ENCODE assay signal across 9 mouse cellular contexts in the genomic region with DNA sequence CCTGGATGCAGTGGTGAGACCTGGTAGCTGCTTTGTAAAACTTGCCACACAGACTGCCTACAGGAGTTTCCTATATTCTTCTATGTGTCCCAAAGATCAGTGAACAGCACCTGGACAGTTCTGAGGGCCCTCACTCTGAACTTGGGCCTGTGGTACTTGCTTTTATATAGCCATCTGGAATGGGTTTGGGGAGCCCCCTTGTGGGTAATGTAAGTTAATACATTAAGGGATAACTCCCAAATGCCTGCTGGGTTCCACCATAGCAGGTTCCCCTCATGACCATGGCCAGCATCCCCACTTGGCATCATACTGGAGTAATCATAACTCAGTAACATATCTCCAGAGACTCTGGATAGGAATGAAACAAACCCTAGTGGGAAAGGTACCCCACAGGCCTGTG. TPM values are rescaled to one million over a fixed set of nuclear protein-coding genes. Genes with fewer than 3 reads are reported as not detected.
DNase-seq lines count a peak whose midpoint lies in the region; ATAC-seq lines count a peak whose summit lies in the region.
"Had no signal": no experiment of that assay in that cellular context is flagged by ENCODE, and none has a peak within 500 bp of the region (broad histone marks: within the 10 kb centered on the region; RNA-seq: fewer than 3 reads in every experiment).

No protein-coding gene starts in this region.

- H3K9me3 ChIP-seq in kidney, embryonic 16.5 days (ENCODE audit: low read length): no peaks in the 10 kb centered on the region
- no peaks in the 10 kb centered on the region for H3K9me3 ChIP-seq in embryonic facial prominence, embryonic 12.5 days
- no peaks in the 10 kb centered on the region for H3K9me3 ChIP-seq in hindbrain, embryonic 13.5 days

- no peaks in the 10 kb centered on the region for H3K27me3 ChIP-seq in kidney, embryonic 16.5 days (ENCODE audit: insufficient read depth, low read length)
- H3K27me3 ChIP-seq in embryonic facial prominence, embryonic 12.5 days: no peaks in the 10 kb centered on the region
- H3K27me3 ChIP-seq in hindbrain, embryonic 13.5 days: no peaks in the 10 kb centered on the region

- H3K4me3 ChIP-seq in kidney, embryonic 16.5 days (ENCODE audit: low read length): no peak overlapping the region
- no peak overlapping the region for H3K4me3 ChIP-seq in embryonic facial prominence, embryonic 12.5 days
- H3K4me3 ChIP-seq in hindbrain, embryonic 13.5 days: no peak overlapping the region

- DNase-seq in adrenal gland, adult 2 months: peak; percentile 30
- DNase-seq in adrenal gland, adult 18-20 months (ENCODE audit: low spot score in 2 of 2): no peak
- DNase-seq in kidney, postnatal 25 days: peak; percentile 40 to 48
- DNase-seq in layer of hippocampus, postnatal 36 days: no peak

- no peak overlapping the region for H3K9ac ChIP-seq in kidney, embryonic 16.5 days (replicated peaks; ENCODE audit: low read length)
- H3K9ac ChIP-seq in embryonic facial prominence, embryonic 12.5 days: no peak overlapping the region
- H3K9ac ChIP-seq in hindbrain, embryonic 13.5 days: no peak overlapping the region

- no peak overlapping the region for H3K27ac ChIP-seq in kidney, embryonic 16.5 days (ENCODE audit: low read length)
- H3K27ac ChIP-seq in embryonic facial prominence, embryonic 12.5 days: no peak overlapping the region
- no peak overlapping the region for H3K27ac ChIP-seq in hindbrain, embryonic 13.5 days
- H3K27ac ChIP-seq: macrophage had no signal

- H3K4me1 ChIP-seq in kidney, embryonic 16.5 days (ENCODE audit: insufficient read depth, low read length): no peaks in the 10 kb centered on the region
- H3K4me1 ChIP-seq in embryonic facial prominence, embryonic 12.5 days: no peaks in the 10 kb centered on the region
- H3K4me1 ChIP-seq in hindbrain, embryonic 13.5 days (replicated peaks): no peaks in the 10 kb centered on the region

- no peak for ATAC-seq in kidney, embryonic 16.5 days (ENCODE audit: low FRiP score, low TSS enrichment)
- 0 out of 2 replicates have a peak, but pooled peaks have one; percentile 15 for ATAC-seq in embryonic facial prominence, embryonic 12.5 days (ENCODE audit: insufficient number of reproducible peaks, insufficient read depth, low FRiP score, low TSS enrichment)
- ATAC-seq in neutrophil, adult 5-6 weeks (ENCODE audit: extremely low read depth, insufficient number of reproducible peaks, low FRiP score, poor library complexity, severe bottlenecking): 0 out of 2 replicates have a peak, but pooled peaks have one; percentile 44
- ATAC-seq in hindbrain, embryonic 13.5 days (ENCODE audit: low FRiP score): no peak

- H3K36me3 ChIP-seq in kidney, embryonic 16.5 days (ENCODE audit: insufficient read depth, low read length): peaks cover 85% of the 10 kb centered on the region
- H3K36me3 ChIP-seq in embryonic facial prominence, embryonic 12.5 days: peaks cover 85% of the 10 kb centered on the region
- peaks cover 30% of the 10 kb centered on the region for H3K36me3 ChIP-seq in hindbrain, embryonic 13.5 days

- no peak overlapping the region for H3K4me2 ChIP-seq in kidney, embryonic 16.5 days (replicated peaks; ENCODE audit: low read depth, low read length)
- no peak overlapping the region for H3K4me2 ChIP-seq in embryonic facial prominence, embryonic 12.5 days (replicated peaks)
- H3K4me2 ChIP-seq in hindbrain, embryonic 13.5 days: no peak overlapping the region

RNA-seq across cellular contexts. Expression of a gene that starts 10.0 kb away (rescaled TPM):
- total RNA-seq in adrenal gland, adult 2 months (2021): 10 to 100 TPM; 27.5 to 31.0 TPM
- polyA plus RNA-seq in adrenal gland, adult 2 months (2012; rRNA removed): 80.4 and 90.5 TPM in 2 replicates
- total RNA-seq in adrenal gland, adult 18-20 months (2021): 10 to 100 TPM; 25.7 to 28.9 TPM
- 48.5 and 50.8 TPM in 2 replicates for polyA plus RNA-seq in kidney, embryonic 16.5 days (2015; fragmentation: Nextera tagmentation; extraction: Ambion mirVana)
- 40.7 and 43.3 TPM in 2 replicates for polyA plus RNA-seq in embryonic facial prominence, embryonic 12.5 days (2016; fragmentation: Nextera tagmentation; extraction: Ambion mirVana)
- total RNA-seq in neutrophil, adult 5-6 weeks (2017): 21.5 and 22.0 TPM in 2 replicates
- 10 to 100 TPM; 23.0 to 25.6 TPM for total RNA-seq in layer of hippocampus, postnatal 36 days (2021)
- polyA plus RNA-seq in hindbrain, embryonic 13.5 days (2015; fragmentation: Nextera tagmentation; extraction: Ambion mirVana): 28.2 and 28.7 TPM in 2 replicates

RNA-seq across cellular contexts. Expression of a gene that starts 10.3 kb away (rescaled TPM):
- total RNA-seq in adrenal gland, adult 2 months (2021): 1 to 10 TPM; 4.4 to 5.4 TPM
- 2.3 and 3.6 TPM in 2 replicates for polyA plus RNA-seq in adrenal gland, adult 2 months (2012; rRNA removed)
- total RNA-seq in adrenal gland, adult 18-20 months (2021): 1 to 10 TPM; 2.9 to 3.1 TPM
- polyA plus RNA-seq in kidney, embryonic 16.5 days (2015; fragmentation: Nextera tagmentation; extraction: Ambion mirVana): 186 and 192 TPM in 2 replicates
- polyA plus RNA-seq in embryonic facial prominence, embryonic 12.5 days (2016; fragmentation: Nextera tagmentation; extraction: Ambion mirVana): 227 and 249 TPM in 2 replicates
- 14.6 and 23.7 TPM in 2 replicates for total RNA-seq in neutrophil, adult 5-6 weeks (2017)
- 1 to 10 TPM; 3.8 to 5.2 TPM for total RNA-seq in layer of hippocampus, postnatal 36 days (2021)
- polyA plus RNA-seq in hindbrain, embryonic 13.5 days (2015; fragmentation: Nextera tagmentation; extraction: Ambion mirVana): 48.8 and 57.0 TPM in 2 replicates

RNA-seq across cellular contexts. Expression of a gene that starts 15.8 kb away (rescaled TPM):
- total RNA-seq in adrenal gland, adult 2 months (2021): 10 to 100 TPM; 29.4 to 37.7 TPM
- 17.8 and 25.0 TPM in 2 replicates for polyA plus RNA-seq in adrenal gland, adult 2 months (2012; rRNA removed)
- 10 to 100 TPM; 37.9 to 50.8 TPM for total RNA-seq in adrenal gland, adult 18-20 months (2021)
- polyA plus RNA-seq in kidney, embryonic 16.5 days (2015; fragmentation: Nextera tagmentation; extraction: Ambion mirVana): 227 and 228 TPM in 2 replicates
- polyA plus RNA-seq in embryonic facial prominence, embryonic 12.5 days (2016; fragmentation: Nextera tagmentation; extraction: Ambion mirVana): 265 and 270 TPM in 2 replicates
- total RNA-seq in neutrophil, adult 5-6 weeks (2017): 122 and 131 TPM in 2 replicates
- 10 to 100 TPM; 21.0 to 21.1 TPM for total RNA-seq in layer of hippocampus, postnatal 36 days (2021)
- polyA plus RNA-seq in hindbrain, embryonic 13.5 days (2015; fragmentation: Nextera tagmentation; extraction: Ambion mirVana): 126 and 130 TPM in 2 replicates

RNA-seq across cellular contexts. Expression of a gene that starts 38.5 kb away (rescaled TPM):
- total RNA-seq in adrenal gland, adult 2 months (2021): under 1 TPM; 0.26 to 0.69 TPM
- polyA plus RNA-seq in adrenal gland, adult 2 months (2012; rRNA removed): 0.09 and 0.15 TPM in 2 replicates
- under 1 TPM; 0.17 to 0.22 TPM for total RNA-seq in adrenal gland, adult 18-20 months (2021)
- 0.29 and 0.58 TPM in 2 replicates for polyA plus RNA-seq in kidney, embryonic 16.5 days (2015; fragmentation: Nextera tagmentation; extraction: Ambion mirVana)
- polyA plus RNA-seq in embryonic facial prominence, embryonic 12.5 days (2016; fragmentation: Nextera tagmentation; extraction: Ambion mirVana): 0.38 and 0.83 TPM in 2 replicates
- 1.4 and 1.6 TPM in 2 replicates for total RNA-seq in neutrophil, adult 5-6 weeks (2017)
- 1 to 10 TPM in 1 of 2 experiments, under 1 TPM in 1; 0.70 to 1.3 TPM for total RNA-seq in layer of hippocampus, postnatal 36 days (2021)
- 0.86 and 0.87 TPM in 2 replicates for polyA plus RNA-seq in hindbrain, embryonic 13.5 days (2015; fragmentation: Nextera tagmentation; extraction: Ambion mirVana)

RNA-seq across cellular contexts. Expression of a gene that starts 38.8 kb away (rescaled TPM):
- 10 to 100 TPM; 26.1 to 28.5 TPM for total RNA-seq in adrenal gland, adult 2 months (2021)
- polyA plus RNA-seq in adrenal gland, adult 2 months (2012; rRNA removed): 74.4 and 97.8 TPM in 2 replicates
- total RNA-seq in adrenal gland, adult 18-20 months (2021): 10 to 100 TPM; 24.5 to 28.2 TPM
- 62.6 and 65.7 TPM in 2 replicates for polyA plus RNA-seq in kidney, embryonic 16.5 days (2015; fragmentation: Nextera tagmentation; extraction: Ambion mirVana)
- polyA plus RNA-seq in embryonic facial prominence, embryonic 12.5 days (2016; fragmentation: Nextera tagmentation; extraction: Ambion mirVana): 72.9 and 74.6 TPM in 2 replicates
- 15.8 and 16.0 TPM in 2 replicates for total RNA-seq in neutrophil, adult 5-6 weeks (2017)
- total RNA-seq in layer of hippocampus, postnatal 36 days (2021): 10 to 100 TPM; 28.6 to 32.0 TPM
- 35.8 and 37.2 TPM in 2 replicates for polyA plus RNA-seq in hindbrain, embryonic 13.5 days (2015; fragmentation: Nextera tagmentation; extraction: Ambion mirVana)

Comparison
In these comparisons a context has a peak if more than half of its experiments do, and no peak if none do; other contexts are left out.
1. DNase-seq: peak in adrenal gland, adult 2 months (single experiment) and kidney, postnatal 25 days (2 of 2); none in adrenal gland, adult 18-20 months (0 of 2) and layer of hippocampus, postnatal 36 days (0 of 2).
2. ATAC-seq: peak in embryonic facial prominence, embryonic 12.5 days (single experiment) and neutrophil, adult 5-6 weeks (single experiment); none in kidney, embryonic 16.5 days (single experiment) and hindbrain, embryonic 13.5 days (single experiment).